Comparison of ENCODE assay signal across 9 mouse cellular contexts in the genomic region with DNA sequence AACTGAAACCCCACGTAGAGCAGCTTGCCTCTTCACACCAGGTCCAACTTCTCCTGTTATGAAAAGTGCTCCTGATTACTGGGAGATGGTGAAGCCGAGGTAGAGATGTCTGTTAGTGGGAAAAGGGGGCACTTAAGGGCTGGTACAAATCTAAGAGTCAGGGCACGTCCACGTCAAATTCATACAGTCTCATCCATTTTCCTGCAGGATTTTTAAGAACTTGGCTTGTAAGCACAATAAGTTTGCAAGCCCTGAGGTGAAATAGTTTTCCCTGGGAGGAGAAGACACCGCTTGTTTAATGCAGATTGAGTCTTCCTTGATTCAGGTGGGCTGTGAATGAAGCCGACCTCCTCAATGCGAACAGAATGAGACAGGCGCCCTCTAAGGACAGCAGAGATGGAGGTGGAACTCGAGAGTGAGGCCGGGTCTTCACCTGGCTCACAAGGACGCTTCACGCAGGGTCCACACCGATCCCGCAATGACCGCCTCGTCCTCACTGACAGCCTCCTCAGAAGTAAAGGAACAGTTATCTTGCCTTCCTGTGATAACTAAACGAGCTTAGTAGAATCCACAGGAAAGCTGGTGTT. TPM values are rescaled to one million over a fixed set of nuclear protein-coding genes. Genes with fewer than 3 reads are reported as not detected.
DNase-seq lines count a peak whose midpoint lies in the region; ATAC-seq and TF ChIP-seq lines count a peak whose summit lies in the region.
"Had no signal": no experiment of that assay in that cellular context is flagged by ENCODE, and none has a peak within 500 bp of the region (broad histone marks: within the 10 kb centered on the region; RNA-seq: fewer than 3 reads in every experiment).

No protein-coding gene starts in this region.

- no peak for TF ChIP-seq RAD21 in MEL (IDR thresholded peaks at IDR 0.05; ENCODE audit: low read depth, low read length)

- H3K36me3 ChIP-seq in kidney, postnatal 0 days (ENCODE audit: insufficient read depth, low read length): no peaks in the 10 kb centered on the region
- peaks cover 0 to 3% of the 10 kb centered on the region in 2 experiments; a peak in 2 of 4 replicates for H3K36me3 ChIP-seq in MEL (ENCODE audit: control insufficient read depth in 1 of 2, insufficient read depth in 2 of 2, low read length in 2 of 2)
- no peaks in the 10 kb centered on the region for H3K36me3 ChIP-seq in hindbrain, embryonic 14.5 days (replicated peaks; ENCODE audit: control insufficient read depth, insufficient read depth)
- no peaks in the 10 kb centered on the region for H3K36me3 ChIP-seq in midbrain, embryonic 14.5 days (ENCODE audit: control insufficient read depth, insufficient read depth, low read length)

- no peak for TF ChIP-seq POLR2A in MEL (IDR thresholded peaks at IDR 0.05; ENCODE audit: control insufficient read depth in 1 of 2, insufficient read depth in 1 of 2, low read depth in 1 of 2, low read length in 2 of 2, poor library complexity in 1 of 2)

- TF ChIP-seq EP300 in MEL (IDR thresholded peaks at IDR 0.05; ENCODE audit: low read depth in 1 of 2, low read length in 2 of 2): no peak

- peaks cover 12% of the 10 kb centered on the region; the same call in 1 of the 2 replicates for H3K4me1 ChIP-seq in kidney, postnatal 0 days (replicated peaks; ENCODE audit: insufficient read depth, low read length)
- H3K4me1 ChIP-seq in MEL (ENCODE audit: control insufficient read depth in 1 of 2, insufficient read depth in 2 of 2, low read length in 2 of 2): peaks cover 0 to 8% of the 10 kb centered on the region in 2 experiments; a peak in 2 of 4 replicates
- peaks cover 7% of the 10 kb centered on the region for H3K4me1 ChIP-seq in hindbrain, embryonic 14.5 days (replicated peaks; ENCODE audit: control insufficient read depth, insufficient read depth, low read length)
- H3K4me1 ChIP-seq in midbrain, embryonic 14.5 days (ENCODE audit: control insufficient read depth, insufficient read depth, low read length): peaks cover 14% of the 10 kb centered on the region

- H3K79me2 ChIP-seq in MEL (ENCODE audit: control insufficient read depth, insufficient read depth, low read length, poor library complexity): no peaks in the 10 kb centered on the region; the same call in 1 of the 2 replicates

- intact Hi-C loops in left cerebral cortex, postnatal 14 days (cut with DNase I): loop anchor here (5.0 kb wide), 2 partner anchors 39 to 229 kb away; partner anchors contain the start of gene Osbp

- H3K4me2 ChIP-seq in kidney, postnatal 0 days (ENCODE audit: low read length): peak overlapping the region; percentile 59
- H3K4me2 ChIP-seq in hindbrain, embryonic 14.5 days (replicated peaks): peak overlapping the region; percentile 69
- H3K4me2 ChIP-seq in midbrain, embryonic 14.5 days (ENCODE audit: low read length): peak overlapping the region; percentile 62

- no peak for ATAC-seq in kidney, postnatal 0 days (replicated peaks; ENCODE audit: low FRiP score, low read depth)
- no peak for ATAC-seq in hindbrain, embryonic 14.5 days (ENCODE audit: low FRiP score)
- no peak for ATAC-seq in midbrain, embryonic 14.5 days (ENCODE audit: low FRiP score, low TSS enrichment)
- no peak for ATAC-seq in activated CD4-positive, CD25-positive, alpha-beta regulatory T cell, adult 4 months

- no peaks in the 10 kb centered on the region for H3K27me3 ChIP-seq in kidney, postnatal 0 days (ENCODE audit: insufficient read depth, low read length)
- no peaks in the 10 kb centered on the region for H3K27me3 ChIP-seq in MEL (ENCODE audit: control insufficient read depth in 1 of 2, insufficient read depth in 2 of 2, low read length in 2 of 2)
- no peaks in the 10 kb centered on the region for H3K27me3 ChIP-seq in hindbrain, embryonic 14.5 days (ENCODE audit: control insufficient read depth, insufficient read depth, low read length)
- H3K27me3 ChIP-seq in midbrain, embryonic 14.5 days (ENCODE audit: control insufficient read depth, insufficient read depth, low read length): no peaks in the 10 kb centered on the region

- H3K27ac ChIP-seq in kidney, postnatal 0 days: no peak overlapping the region
- H3K27ac ChIP-seq in MEL (ENCODE audit: control insufficient read depth, low read depth, low read length): peak overlapping the region; percentile 21
- peak overlapping the region; percentile 83 for H3K27ac ChIP-seq in hindbrain, embryonic 14.5 days
- peak overlapping the region; percentile 50; the same call in 1 of the 2 replicates for H3K27ac ChIP-seq in midbrain, embryonic 14.5 days (replicated peaks; ENCODE audit: low read depth, low read length)

- WGBS in kidney, postnatal 0 days: 6% methylated on average over 17 of the region's 17 CpGs
- 2% methylated on average over 17 of the region's 17 CpGs for WGBS in hindbrain, embryonic 14.5 days
- 3% methylated on average over 17 of the region's 17 CpGs for WGBS in midbrain, embryonic 14.5 days

- H3K4me3 ChIP-seq in kidney, postnatal 0 days (replicated peaks; ENCODE audit: low read depth, low read length): peak overlapping the region; percentile 63
- H3K4me3 ChIP-seq in MEL (ENCODE audit: control insufficient read depth in 1 of 2, insufficient read depth in 1 of 2, low read depth in 2 of 2, low read length in 2 of 2): peak overlapping the region; percentile 56 to 74
- H3K4me3 ChIP-seq in hindbrain, embryonic 14.5 days (replicated peaks; ENCODE audit: low read length): peak overlapping the region; percentile 69
- H3K4me3 ChIP-seq in midbrain, embryonic 14.5 days (replicated peaks; ENCODE audit: low read depth, low read length): peak overlapping the region; percentile 43

- TF ChIP-seq CTCF in kidney, postnatal 0 days (IDR thresholded peaks at IDR 0.05; ENCODE audit: low read depth): peak; percentile 36; the same call in 1 of the 2 replicates
- TF ChIP-seq CTCF in MEL (IDR thresholded peaks at IDR 0.05 in 2 of 3, conservative IDR thresholded peaks at IDR 0.05 in 1 of 3; ENCODE audit: control insufficient read depth in 1 of 3, insufficient read depth in 1 of 3, low read depth in 2 of 3, low read length in 3 of 3, poor library complexity in 1 of 3, severe bottlenecking in 1 of 3): no peak

- peak; percentile 22 for DNase-seq in kidney, postnatal 0 days (ENCODE audit: low spot score)
- DNase-seq in kidney, adult 18-20 months: no peak
- DNase-seq in MEL (ENCODE audit: low read depth, low spot score): peak; percentile 65
- DNase-seq in cerebellum, postnatal 36 days: peak; percentile 23 to 38
- peak; percentile 50 for DNase-seq in hindbrain, embryonic 14.5 days (ENCODE audit: low spot score)
- DNase-seq in midbrain, embryonic 14.5 days: peak; percentile 64
- no peak for DNase-seq in left cerebral cortex, postnatal 14 days (ENCODE audit: low spot score in 2 of 2)

- no peaks in the 10 kb centered on the region for H3K9me3 ChIP-seq in kidney, postnatal 0 days (replicated peaks; ENCODE audit: low read length)
- H3K9me3 ChIP-seq in MEL (replicated peaks; ENCODE audit: insufficient read depth, low read length): no peaks in the 10 kb centered on the region
- no peaks in the 10 kb centered on the region for H3K9me3 ChIP-seq in hindbrain, embryonic 14.5 days (ENCODE audit: control insufficient read depth, low read length)
- no peaks in the 10 kb centered on the region for H3K9me3 ChIP-seq in midbrain, embryonic 14.5 days (ENCODE audit: control insufficient read depth, low read length)

- H3K9ac ChIP-seq in kidney, postnatal 0 days (ENCODE audit: low read depth, low read length): peak overlapping the region; percentile 42
- peak overlapping the region; percentile 64 for H3K9ac ChIP-seq in MEL (ENCODE audit: control insufficient read depth, low read depth, low read length, poor library complexity, severe bottlenecking)
- peak overlapping the region; percentile 69 for H3K9ac ChIP-seq in hindbrain, embryonic 14.5 days
- H3K9ac ChIP-seq in midbrain, embryonic 14.5 days (replicated peaks; ENCODE audit: low read length): peak overlapping the region; percentile 44

TF ChIP-seq in MEL, 35 proteins besides CTCF, POLR2A, EP300 and RAD21:
- TF ChIP-seq ZMIZ1 (IDR thresholded peaks at IDR 0.05; ENCODE audit: low read depth, low read length) (no peak), TAL1 (IDR thresholded peaks at IDR 0.05; ENCODE audit: low read length) (peak; percentile 7; the same call in 1 of the 2 replicates)

RNA-seq across cellular contexts. Expression of gene Olfr1423, which starts 34.7 kb away (rescaled TPM):
- polyA plus RNA-seq in kidney, postnatal 0 days (2015; fragmentation: Nextera tagmentation; extraction: Ambion mirVana): not detected in 2 replicates
- total RNA-seq in MEL (2012; rRNA removed): 0.04 TPM in 1 of 2 replicates, not detected in the other
- polyA plus RNA-seq in MEL (2012; ENCODE audit: insufficient read depth in 1 of 2, insufficient read length in 2 of 2, low read depth in 1 of 2, low replicate concordance in 2 of 2, missing spikeins in 1 of 2): under 1 TPM in 1 of 2 experiments, not detected in 1; 0.25 TPM
- polyA plus RNA-seq in hindbrain, embryonic 14.5 days (2014; fragmentation: Nextera tagmentation; extraction: Ambion mirVana): not detected in 2 replicates
- polyA plus RNA-seq in midbrain, embryonic 14.5 days (2014; fragmentation: Nextera tagmentation; extraction: Ambion mirVana): not detected in 2 replicates
- polyA plus RNA-seq in activated CD4-positive, CD25-positive, alpha-beta regulatory T cell, adult 4 months (2017; shearing (Covaris generic)): under 1 TPM in 1 of 2 experiments, not detected in 1; 0.05 TPM
- not detected for total RNA-seq in left cerebral cortex, postnatal 14 days (2021)
- polyA plus RNA-seq: gonadal fat pad, adult 2 months had no signal

RNA-seq across cellular contexts. Expression of gene Osbp, which starts 40.7 kb away (rescaled TPM):
- 6.1 and 6.2 TPM in 2 replicates for polyA plus RNA-seq in kidney, postnatal 0 days (2015; fragmentation: Nextera tagmentation; extraction: Ambion mirVana)
- 16.4 and 16.5 TPM in 2 replicates for total RNA-seq in MEL (2012; rRNA removed)
- 10 to 100 TPM; 38.8 to 64.6 TPM for polyA plus RNA-seq in MEL (2012; ENCODE audit: insufficient read depth in 1 of 2, insufficient read length in 2 of 2, low read depth in 1 of 2, low replicate concordance in 2 of 2, missing spikeins in 1 of 2)
- 6.6 and 6.9 TPM in 2 replicates for polyA plus RNA-seq in hindbrain, embryonic 14.5 days (2014; fragmentation: Nextera tagmentation; extraction: Ambion mirVana)
- 6.7 and 8.0 TPM in 2 replicates for polyA plus RNA-seq in midbrain, embryonic 14.5 days (2014; fragmentation: Nextera tagmentation; extraction: Ambion mirVana)
- polyA plus RNA-seq in activated CD4-positive, CD25-positive, alpha-beta regulatory T cell, adult 4 months (2017; shearing (Covaris generic)): 1 to 10 TPM; 6.7 to 7.3 TPM
- total RNA-seq in left cerebral cortex, postnatal 14 days (2021): 10 to 100 TPM; 57.0 to 60.3 TPM

RNA-seq across cellular contexts. Expression of gene Olfr1424, which starts 56.0 kb away (rescaled TPM):
- not detected in 2 replicates for polyA plus RNA-seq in kidney, postnatal 0 days (2015; fragmentation: Nextera tagmentation; extraction: Ambion mirVana)
- not detected in 2 replicates for total RNA-seq in MEL (2012; rRNA removed)
- not detected for polyA plus RNA-seq in MEL (2012; ENCODE audit: insufficient read depth in 1 of 2, insufficient read length in 2 of 2, low read depth in 1 of 2, low replicate concordance in 2 of 2, missing spikeins in 1 of 2)
- polyA plus RNA-seq in hindbrain, embryonic 14.5 days (2014; fragmentation: Nextera tagmentation; extraction: Ambion mirVana): not detected in 2 replicates
- not detected in 2 replicates for polyA plus RNA-seq in midbrain, embryonic 14.5 days (2014; fragmentation: Nextera tagmentation; extraction: Ambion mirVana)
- polyA plus RNA-seq in activated CD4-positive, CD25-positive, alpha-beta regulatory T cell, adult 4 months (2017; shearing (Covaris generic)): not detected
- not detected for total RNA-seq in left cerebral cortex, postnatal 14 days (2021)
- polyA plus RNA-seq: gonadal fat pad, adult 2 months had no signal

Comparison
In these comparisons a context has a peak if more than half of its experiments do, and no peak if none do; other contexts are left out.
1. DNase-seq: peak in kidney, postnatal 0 days (single experiment), MEL (single experiment), cerebellum, postnatal 36 days (2 of 2), hindbrain, embryonic 14.5 days (single experiment) and midbrain, embryonic 14.5 days (single experiment); none in kidney, adult 18-20 months (single experiment) and left cerebral cortex, postnatal 14 days (0 of 2).
2. Peak in every context shown above with its lines, with median percentiles within 50 percentile points of each other: H3K4me2 ChIP-seq, H3K4me3 ChIP-seq and H3K9ac ChIP-seq.